Mouse (Mus musculus) neural tube, embryonic 14.5 days (tissue): ENCODE measurements at regions not wholly inside any gene's neighbourhood (a gene's known extent, or its start where the extent isn't known, plus 50 kb on each side); places are given as distances from the start of the nearest gene placed in this dataset.

Experiments
- ATAC-seq: fragments of 200-750 bp; cut with Nextera tagmentation; 2 replicates; pipeline ENCODE4 v1.8.0; 2017; ENCODE audit warnings: low read depth, mild to moderate bottlenecking, moderate TSS enrichment, moderate library complexity
- H3K27ac ChIP-seq: fragments of 300-500 bp; sonication (generic); 2 replicates; pipeline ENCODE4 v1.5.1; 2014; ENCODE audit warnings: low read depth, mild to moderate bottlenecking, control low read depth, low read length, moderate library complexity, mixed read lengths
- H3K27me3 ChIP-seq: fragments of 300-500 bp; sonication (generic); 2 replicates; pipeline ENCODE4 v1.6.1; 2014; ENCODE audit warnings: low read length; ENCODE audit not compliant: control insufficient read depth, insufficient read depth
- H3K36me3 ChIP-seq: fragments of 300-500 bp; sonication (generic); 2 replicates; pipeline ENCODE4 v1.6.1; 2014; ENCODE audit warnings: low read length, mixed read lengths; ENCODE audit not compliant: control insufficient read depth, insufficient read depth
- H3K4me1 ChIP-seq: fragments of 300-500 bp; sonication (generic); 2 replicates; pipeline ENCODE4 v1.6.1; 2014; ENCODE audit warnings: low read length; ENCODE audit not compliant: control insufficient read depth, insufficient read depth
- H3K4me2 ChIP-seq: fragments of 300-500 bp; sonication (generic); 2 replicates; pipeline ENCODE4 v1.6.1; 2014; ENCODE audit warnings: mild to moderate bottlenecking, low read depth, low read length, control low read depth
- H3K4me3 ChIP-seq: fragments of 300-500 bp; sonication (generic); 2 replicates; pipeline ENCODE4 v1.5.1; 2014; ENCODE audit warnings: low read depth, low read length, control low read depth, mixed read lengths
- H3K9ac ChIP-seq: fragments of 300-500 bp; sonication (generic); replicated peaks from 2 replicates; pipeline ENCODE4 v1.6.1; 2014; ENCODE audit warnings: low read depth, mild to moderate bottlenecking, control low read depth, low read length, mixed read lengths
- H3K9me3 ChIP-seq: fragments of 300-500 bp; sonication (generic); 2 replicates; pipeline ENCODE4 v1.6.1; 2016; ENCODE audit warnings: low read length; ENCODE audit not compliant: control insufficient read depth
- WGBS: fragments of 180-500 bp; shearing (Covaris S2); extraction: QIAGEN DNeasy Blood & Tissue Kit; methylation state at CpG from one replicate; pipeline ENCODE4 v1.1.7; 2014; 5-methylcytosine and 5-hydroxymethylcytosine counted together

- H3K4me1 ChIP-seq, result no peaks in the 10 kb centered on the region
- H3K36me3 ChIP-seq, result no peaks in the 10 kb centered on the region
- no peaks in the 10 kb centered on the region for H3K27me3 ChIP-seq
- H3K27ac ChIP-seq, result no peak overlapping the region
- H3K9ac ChIP-seq, result no peak overlapping the region
- no peak overlapping the region for H3K4me3 ChIP-seq
- peak; percentile 46; the same call in 1 of the 2 replicates for ATAC-seq
- WGBS, result 56% methylated on average over 6 of the region's 6 CpGs
- no peak overlapping the region for H3K4me2 ChIP-seq
- H3K9me3 ChIP-seq, result no peaks in the 10 kb centered on the region
These were observed 160.3 kb downstream of the Utp18 start for GRCm38 (mm10) chr11:93725242-93725641.

GRCm38 (mm10) chr11:93719141-93719540, 166.4 kb downstream of the Utp18 start:
- Histone ChIP-seq H3K27me3 (no peaks in the 10 kb centered on the region), H3K27ac (no peak overlapping the region), H3K4me3 (no peak overlapping the region), H3K36me3 (no peaks in the 10 kb centered on the region), H3K4me2 (no peak overlapping the region), H3K9ac (no peak overlapping the region), H3K4me1 (no peaks in the 10 kb centered on the region), H3K9me3 (no peaks in the 10 kb centered on the region)
- WGBS, result 66% methylated on average over 2 of the region's 2 CpGs
- ATAC-seq, result no peak

GRCm38 (mm10) chr11:93709686-93710085, 175.9 kb downstream of the Utp18 start:
- 88% methylated on average over 4 of the region's 4 CpGs for WGBS
- Histone ChIP-seq H3K27ac (no peak overlapping the region), H3K9ac (no peak overlapping the region), H3K9me3 (no peaks in the 10 kb centered on the region), H3K36me3 (no peaks in the 10 kb centered on the region), H3K27me3 (no peaks in the 10 kb centered on the region), H3K4me1 (no peaks in the 10 kb centered on the region), H3K4me3 (no peak overlapping the region), H3K4me2 (no peak overlapping the region)
- no peak for ATAC-seq

- 87% methylated on average over 8 of the region's 8 CpGs for WGBS
These were observed 188.5 kb downstream of the Utp18 start for GRCm38 (mm10) chr11:93696982-93697541.

GRCm38 (mm10) chr11:93696096-93696890, 189.3 kb downstream of the Utp18 start:
- H3K27ac ChIP-seq, result no peak overlapping the region
- H3K9ac ChIP-seq, result no peak overlapping the region
- no peak overlapping the region for H3K4me2 ChIP-seq
- no peak overlapping the region for H3K4me3 ChIP-seq
- no peaks in the 10 kb centered on the region for H3K36me3 ChIP-seq
- no peak for ATAC-seq
- no peaks in the 10 kb centered on the region for H3K4me1 ChIP-seq
- H3K9me3 ChIP-seq, result no peaks in the 10 kb centered on the region
- H3K27me3 ChIP-seq, result no peaks in the 10 kb centered on the region
- 84% methylated on average over 12 of the region's 12 CpGs for WGBS

More at GRCm38 (mm10) chr11:93696982-93697541, 188.5 kb downstream of the Utp18 start:
- Histone ChIP-seq H3K4me3 (no peak overlapping the region), H3K9ac (no peak overlapping the region), H3K4me2 (no peak overlapping the region), H3K27me3 (no peaks in the 10 kb centered on the region), H3K27ac (no peak overlapping the region), H3K4me1 (no peaks in the 10 kb centered on the region), H3K36me3 (no peaks in the 10 kb centered on the region), H3K9me3 (no peaks in the 10 kb centered on the region)
- no peak for ATAC-seq

- WGBS, result 84% methylated on average over 5 of the region's 5 CpGs
These were observed 201.9 kb downstream of the Utp18 start for GRCm38 (mm10) chr11:93683691-93684090.

GRCm38 (mm10) chr11:93676299-93676698, 209.3 kb downstream of the Utp18 start:
- Histone ChIP-seq H3K36me3 (no peaks in the 10 kb centered on the region), H3K27ac (no peak overlapping the region), H3K27me3 (no peaks in the 10 kb centered on the region), H3K9me3 (no peaks in the 10 kb centered on the region), H3K9ac (no peak overlapping the region), H3K4me2 (no peak overlapping the region), H3K4me3 (no peak overlapping the region), H3K4me1 (no peaks in the 10 kb centered on the region)
- WGBS, result 91% methylated on average over 5 of the region's 5 CpGs
- ATAC-seq, result no peak

More at GRCm38 (mm10) chr11:93683691-93684090, 201.9 kb downstream of the Utp18 start:
- Histone ChIP-seq H3K9me3 (no peaks in the 10 kb centered on the region), H3K27ac (no peak overlapping the region), H3K36me3 (no peaks in the 10 kb centered on the region), H3K4me2 (no peak overlapping the region), H3K4me3 (no peak overlapping the region), H3K9ac (no peak overlapping the region), H3K27me3 (no peaks in the 10 kb centered on the region), H3K4me1 (no peaks in the 10 kb centered on the region)
- ATAC-seq, result no peak

- no peak overlapping the region for H3K4me2 ChIP-seq
These were observed 213.5 kb downstream of the Utp18 start for GRCm38 (mm10) chr11:93672025-93672424.

GRCm38 (mm10) chr11:93661657-93662056, 223.9 kb downstream of the Utp18 start:
- Histone ChIP-seq H3K4me3 (no peak overlapping the region), H3K27ac (no peak overlapping the region), H3K4me2 (no peak overlapping the region), H3K36me3 (no peaks in the 10 kb centered on the region), H3K9ac (no peak overlapping the region), H3K9me3 (no peaks in the 10 kb centered on the region), H3K4me1 (no peaks in the 10 kb centered on the region), H3K27me3 (no peaks in the 10 kb centered on the region)
- ATAC-seq, result no peak
- 62% methylated on average over 2 of the region's 2 CpGs for WGBS

More at GRCm38 (mm10) chr11:93672025-93672424, 213.5 kb downstream of the Utp18 start:
- H3K9ac ChIP-seq, result no peak overlapping the region
- no peaks in the 10 kb centered on the region for H3K36me3 ChIP-seq
- no peaks in the 10 kb centered on the region for H3K4me1 ChIP-seq
- H3K9me3 ChIP-seq, result no peaks in the 10 kb centered on the region
- no peak overlapping the region for H3K4me3 ChIP-seq
- ATAC-seq, result no peak
- H3K27ac ChIP-seq, result no peak overlapping the region
- H3K27me3 ChIP-seq, result no peaks in the 10 kb centered on the region
- 77% methylated on average over 3 of the region's 3 CpGs for WGBS
